25 mouse cellular contexts compared by ENCODE assay signal in the genomic region with DNA sequence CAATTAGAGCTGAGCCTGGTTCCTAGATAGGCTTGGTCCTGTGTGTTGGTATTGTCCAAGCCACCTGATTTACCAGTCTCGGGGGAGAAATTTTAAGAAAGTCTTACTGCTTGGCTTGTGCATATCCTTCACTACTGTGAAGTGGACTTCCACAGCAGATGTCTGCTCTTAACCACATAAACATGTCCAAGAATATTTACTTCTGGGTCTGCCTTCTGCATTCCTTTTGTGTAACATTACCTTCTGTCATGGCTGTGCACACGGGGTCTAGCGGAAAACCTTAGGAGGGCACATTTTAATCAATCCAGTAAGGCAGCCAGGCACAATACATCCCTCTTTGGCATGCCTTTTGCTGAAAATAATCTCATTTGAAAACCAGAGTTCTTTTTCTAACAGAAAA.
DNase-seq lines count a peak whose midpoint lies in the region; ATAC-seq lines count a peak whose summit lies in the region.
"Had no signal": no experiment of that assay in that cellular context is flagged by ENCODE, and none has a peak within 500 bp of the region (broad histone marks: within the 10 kb centered on the region; RNA-seq: fewer than 3 reads in every experiment).

No protein-coding gene starts in this region.

- H3K9ac ChIP-seq in kidney, embryonic 15.5 days, result no peak overlapping the region
- no peak overlapping the region for H3K9ac ChIP-seq in embryonic facial prominence, embryonic 14.5 days (ENCODE audit: low read depth, low read length)
- H3K9ac ChIP-seq: embryonic facial prominence, embryonic 15.5 days; forebrain, postnatal 0 days; heart, embryonic 12.5 days; heart, embryonic 15.5 days; hindbrain, embryonic 13.5 days had no signal

- DNase-seq in embryo, embryonic 10.5 days (ENCODE audit: low spot score), result peak; percentile 1
- no peak for DNase-seq in embryo, embryonic 10 days (ENCODE audit: low spot score)
- DNase-seq in kidney, postnatal 4 days, result no peak
- peak; percentile 4 for DNase-seq in embryonic facial prominence, embryonic 14.5 days (ENCODE audit: low spot score)
- no peak for DNase-seq in left cerebral cortex, adult 18-20 months (ENCODE audit: low spot score in 2 of 2)
- DNase-seq: adrenal gland, adult 8-10 months; adrenal gland, postnatal 25 days; cerebellum, adult 11-12 months; cerebellum, adult 8-10 months; cerebellum, postnatal 10 days; cerebellum, postnatal 36 days; forebrain, postnatal 0 days; gastrocnemius, postnatal 25 days; heart, adult 18-20 months; heart, postnatal 10 days; heart, postnatal 36 days had no signal

- no peaks in the 10 kb centered on the region for H3K4me1 ChIP-seq in kidney, embryonic 15.5 days
- H3K4me1 ChIP-seq in embryonic facial prominence, embryonic 14.5 days (ENCODE audit: control insufficient read depth, insufficient read depth, low read length), result no peaks in the 10 kb centered on the region
- H3K4me1 ChIP-seq: embryonic facial prominence, embryonic 15.5 days; heart, embryonic 12.5 days; heart, embryonic 15.5 days; hindbrain, embryonic 10.5 days; hindbrain, embryonic 13.5 days had no signal

- H3K4me2 ChIP-seq in kidney, embryonic 15.5 days, result no peak overlapping the region
- no peak overlapping the region for H3K4me2 ChIP-seq in embryonic facial prominence, embryonic 14.5 days (ENCODE audit: low read depth, low read length)
- H3K4me2 ChIP-seq: embryonic facial prominence, embryonic 15.5 days; heart, embryonic 12.5 days; heart, embryonic 15.5 days; hindbrain, embryonic 13.5 days had no signal

- no peak overlapping the region for H3K27ac ChIP-seq in kidney, embryonic 15.5 days
- no peak overlapping the region for H3K27ac ChIP-seq in embryonic facial prominence, embryonic 14.5 days (replicated peaks; ENCODE audit: low read depth, low read length)
- H3K27ac ChIP-seq: embryonic facial prominence, embryonic 15.5 days; heart, embryonic 15.5 days; hindbrain, embryonic 10.5 days; hindbrain, embryonic 13.5 days had no signal

- WGBS in kidney, embryonic 15.5 days, result 48% methylated on average over 3 of the region's 3 CpGs
- WGBS in embryonic facial prominence, embryonic 14.5 days, result 43% methylated on average over 3 of the region's 3 CpGs

- no peaks in the 10 kb centered on the region for H3K36me3 ChIP-seq in kidney, embryonic 15.5 days
- H3K36me3 ChIP-seq in embryonic facial prominence, embryonic 14.5 days (ENCODE audit: control insufficient read depth, insufficient read depth, low read length), result no peaks in the 10 kb centered on the region
- H3K36me3 ChIP-seq: embryonic facial prominence, embryonic 15.5 days; heart, embryonic 15.5 days; hindbrain, embryonic 13.5 days had no signal

- H3K4me3 ChIP-seq in kidney, embryonic 15.5 days (replicated peaks), result no peak overlapping the region
- no peak overlapping the region for H3K4me3 ChIP-seq in embryonic facial prominence, embryonic 14.5 days (ENCODE audit: low read depth, low read length)
- H3K4me3 ChIP-seq: embryonic facial prominence, embryonic 15.5 days; heart, embryonic 12.5 days; heart, embryonic 15.5 days; hindbrain, embryonic 10.5 days; hindbrain, embryonic 13.5 days had no signal

- H3K9me3 ChIP-seq in kidney, embryonic 15.5 days (replicated peaks), result no peaks in the 10 kb centered on the region
- H3K9me3 ChIP-seq in embryonic facial prominence, embryonic 14.5 days (ENCODE audit: control insufficient read depth, low read length), result no peaks in the 10 kb centered on the region
- H3K9me3 ChIP-seq: embryonic facial prominence, embryonic 15.5 days; heart, embryonic 12.5 days; heart, embryonic 15.5 days; hindbrain, embryonic 10.5 days; hindbrain, embryonic 13.5 days had no signal

- no peaks in the 10 kb centered on the region for H3K27me3 ChIP-seq in kidney, embryonic 15.5 days
- H3K27me3 ChIP-seq in embryonic facial prominence, embryonic 14.5 days (replicated peaks; ENCODE audit: control insufficient read depth, insufficient read depth, low read length), result no peaks in the 10 kb centered on the region
- H3K27me3 ChIP-seq: embryonic facial prominence, embryonic 15.5 days; heart, embryonic 12.5 days; heart, embryonic 15.5 days; hindbrain, embryonic 13.5 days had no signal

- 0 out of 2 replicates have a peak, but pooled peaks have one; percentile 52 for ATAC-seq in kidney, embryonic 15.5 days (replicated peaks; ENCODE audit: low FRiP score)
- no peak for ATAC-seq in embryonic facial prominence, embryonic 14.5 days (ENCODE audit: low read depth)
- ATAC-seq: activated CD4-positive, CD25-positive, alpha-beta regulatory T cell, adult 4 months; forebrain, embryonic 14.5 days; forebrain, postnatal 0 days; hindbrain, embryonic 16.5 days had no signal

Comparison
In these comparisons a context has a peak if more than half of its experiments do, and no peak if none do; other contexts are left out.
1. DNase-seq: peak in embryo, embryonic 10.5 days (single experiment) and embryonic facial prominence, embryonic 14.5 days (single experiment); none in embryo, embryonic 10 days (single experiment), kidney, postnatal 4 days (0 of 2) and left cerebral cortex, adult 18-20 months (0 of 2).